Mouse (Mus musculus): Measurements from ENCODE around the gene Por.

The Por gene

DNA sequence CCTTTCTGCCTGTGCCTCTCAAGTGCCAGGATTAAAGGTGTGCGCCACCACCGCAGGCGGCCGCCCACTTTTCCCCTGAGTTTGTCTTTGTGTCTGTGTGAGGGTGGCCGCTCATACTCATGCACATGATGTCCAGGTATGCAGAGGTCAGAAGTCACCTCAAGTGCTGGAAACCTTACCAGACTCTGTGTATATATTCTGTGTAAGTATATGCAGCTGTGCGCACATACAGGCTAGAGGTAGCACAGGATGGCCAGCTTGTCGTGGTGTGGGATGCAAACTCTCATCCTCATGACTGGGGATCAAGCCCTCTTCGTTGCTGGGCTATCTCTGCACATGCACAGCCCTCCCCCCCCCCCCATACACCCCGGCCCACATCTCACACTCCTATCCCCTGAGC, 58.0 kb downstream of the Por start:
- DNase-seq (ENCODE audit: low spot score): no peak

DNA sequence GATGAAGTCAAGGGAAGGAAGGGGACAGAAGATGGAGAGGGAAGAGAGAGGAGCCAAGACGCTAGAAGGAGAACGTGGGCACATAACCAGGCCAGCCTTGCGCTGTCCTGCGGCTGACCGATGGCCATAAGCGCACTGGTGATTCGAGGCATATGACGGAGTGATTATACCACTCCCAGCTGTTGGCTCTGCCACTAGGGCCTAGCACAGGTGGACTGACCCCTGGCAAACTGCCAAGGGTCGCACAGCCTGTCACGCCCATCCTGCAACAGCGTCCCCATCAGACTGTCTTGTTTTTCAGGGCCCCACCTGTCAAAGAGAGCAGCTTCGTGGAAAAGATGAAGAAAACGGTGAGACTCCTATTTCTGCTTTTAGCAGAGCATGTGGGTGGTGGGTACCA, 58.5 kb downstream of the Por start:
- no peak for DNase-seq (ENCODE audit: low spot score)

DNA sequence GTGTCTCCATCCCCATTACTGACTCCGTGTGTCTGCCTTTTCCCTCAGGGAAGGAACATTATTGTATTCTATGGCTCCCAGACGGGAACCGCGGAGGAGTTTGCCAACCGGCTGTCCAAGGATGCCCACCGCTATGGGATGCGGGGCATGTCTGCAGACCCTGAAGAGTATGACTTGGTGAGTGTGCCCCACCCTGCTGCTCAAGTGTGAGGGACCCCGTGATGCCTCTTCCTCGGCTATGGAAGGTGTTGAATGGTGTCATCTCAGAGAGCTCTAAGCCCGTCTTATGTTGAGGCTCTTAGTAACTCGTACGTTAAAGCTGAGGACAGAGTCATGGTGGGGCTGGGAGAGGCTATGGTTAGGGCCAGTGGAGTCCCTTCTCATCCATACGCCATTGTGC, 59.5 kb downstream of the Por start:
- DNase-seq (ENCODE audit: low spot score): no peak

DNA sequence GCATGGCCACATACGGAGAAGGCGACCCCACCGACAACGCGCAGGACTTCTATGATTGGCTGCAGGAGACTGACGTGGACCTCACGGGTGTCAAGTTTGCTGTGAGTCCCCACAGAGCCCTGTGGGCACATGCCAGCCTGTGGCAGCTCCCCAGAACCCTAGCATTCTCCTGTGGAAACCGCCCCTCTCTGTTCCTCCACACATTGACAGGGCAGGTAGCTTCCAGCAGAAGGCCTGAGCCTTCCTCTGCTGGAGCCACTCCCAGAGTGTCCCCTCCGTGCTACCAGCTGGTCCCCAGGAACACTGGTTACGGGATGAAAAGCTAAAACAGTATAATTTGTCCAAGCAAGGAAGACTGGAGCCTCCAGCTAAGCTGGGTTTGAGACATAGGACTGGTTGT, 60.4 kb downstream of the Por start:
- no peak for DNase-seq (ENCODE audit: low spot score)

DNA sequence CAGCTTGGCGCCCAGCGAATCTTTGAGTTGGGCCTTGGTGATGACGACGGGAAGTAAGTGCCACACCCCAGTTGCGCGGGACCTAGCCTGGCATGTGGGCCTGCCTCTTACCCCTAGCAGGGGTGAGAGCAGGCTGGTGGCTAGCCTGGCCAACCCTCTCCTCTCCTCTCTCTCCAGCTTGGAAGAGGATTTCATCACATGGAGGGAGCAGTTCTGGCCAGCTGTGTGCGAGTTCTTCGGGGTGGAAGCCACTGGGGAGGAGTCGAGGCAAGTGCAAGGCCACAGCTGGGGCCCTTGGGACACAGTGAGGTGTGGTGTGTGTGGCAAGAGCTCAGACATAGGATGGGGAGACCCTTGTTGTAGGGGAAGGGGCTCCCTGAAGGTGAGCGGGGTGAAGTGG, 61.1 kb downstream of the Por start:
- no peak for DNase-seq (ENCODE audit: low spot score)

DNA sequence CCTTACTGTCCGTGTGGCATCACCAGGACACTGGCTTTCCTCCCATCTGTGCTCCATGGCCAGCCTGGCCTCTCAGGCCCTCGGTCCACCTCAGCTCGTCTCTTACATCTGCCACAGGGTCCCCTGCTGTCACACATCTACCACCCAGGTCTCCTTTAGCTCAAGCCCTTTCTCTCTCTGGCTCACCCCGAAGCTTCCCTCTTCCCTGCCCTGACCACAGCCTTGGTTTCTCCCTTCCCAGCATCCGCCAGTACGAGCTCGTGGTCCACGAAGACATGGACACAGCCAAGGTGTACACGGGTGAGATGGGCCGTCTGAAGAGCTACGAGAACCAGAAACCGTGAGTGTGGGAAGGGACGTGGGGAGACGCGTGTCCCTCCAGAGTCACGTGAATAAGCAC, 61.5 kb downstream of the Por start:
- no peak for DNase-seq (ENCODE audit: low spot score)

DNA sequence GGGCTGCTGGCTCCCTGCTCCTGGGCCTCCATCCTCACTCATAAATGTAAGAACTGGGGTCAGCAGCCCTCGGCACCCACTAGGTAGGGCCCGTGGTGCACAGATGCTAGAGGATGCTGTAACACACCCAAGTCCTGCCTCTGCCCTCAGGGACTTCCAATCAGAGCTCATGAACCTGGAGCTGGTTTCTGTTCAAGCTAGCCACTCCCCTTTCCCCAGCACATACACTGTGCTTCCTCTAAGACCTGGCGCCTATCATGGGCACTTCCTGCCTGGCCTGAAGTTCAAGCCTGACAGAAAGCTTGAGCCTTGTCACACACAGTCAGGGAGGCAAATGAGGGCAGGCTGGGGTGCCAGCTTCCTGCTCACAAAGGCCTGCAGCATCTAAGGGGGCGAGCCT, 63.2 kb downstream of the Por start:
- DNase-seq (ENCODE audit: low spot score): no peak

DNA sequence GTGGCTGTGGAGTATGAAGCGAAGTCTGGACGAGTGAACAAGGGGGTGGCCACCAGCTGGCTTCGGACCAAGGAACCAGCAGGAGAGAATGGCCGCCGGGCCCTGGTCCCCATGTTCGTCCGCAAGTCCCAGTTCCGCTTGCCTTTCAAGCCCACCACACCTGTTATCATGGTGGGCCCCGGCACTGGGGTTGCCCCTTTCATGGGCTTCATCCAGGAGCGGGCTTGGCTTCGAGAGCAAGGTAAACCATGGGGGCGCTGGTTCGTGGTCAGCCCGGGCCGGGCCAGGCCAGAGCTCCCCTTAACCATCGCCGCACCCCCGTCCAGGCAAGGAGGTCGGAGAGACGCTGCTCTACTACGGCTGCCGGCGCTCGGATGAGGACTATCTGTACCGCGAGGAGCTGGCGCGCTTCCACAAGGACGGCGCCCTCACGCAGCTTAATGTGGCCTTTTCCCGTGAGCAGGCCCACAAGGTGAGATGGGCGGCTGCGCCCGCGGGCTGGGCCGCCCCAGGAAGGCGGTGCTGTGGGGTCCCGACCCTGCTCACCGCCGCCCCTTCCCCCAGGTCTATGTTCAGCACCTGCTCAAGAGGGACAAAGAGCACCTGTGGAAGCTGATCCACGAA, 64.3 kb downstream of the Por start:
- DNase-seq (ENCODE audit: low spot score): no peak

DNA sequence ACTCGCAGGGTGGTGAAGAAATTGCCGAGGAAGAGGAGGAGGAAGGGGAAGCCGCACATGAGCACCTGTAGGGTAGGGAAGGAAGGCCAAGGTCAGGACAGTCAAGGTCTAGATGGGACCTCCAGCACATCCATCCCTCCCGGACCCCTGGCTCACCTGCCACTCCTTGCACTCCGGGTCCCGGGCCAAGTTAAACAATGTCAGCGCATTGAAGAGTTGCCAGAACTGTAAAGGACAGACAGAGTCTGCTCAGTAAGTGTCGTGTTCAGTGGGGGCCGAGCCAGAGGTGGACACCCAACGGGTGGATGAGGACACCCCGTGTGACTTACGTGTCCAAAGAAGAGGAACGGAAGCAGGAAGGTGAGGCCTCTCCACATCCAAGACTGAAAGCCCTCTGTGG, 65.9 kb downstream of the Por start:
- no peak for DNase-seq (ENCODE audit: low spot score)

DNA sequence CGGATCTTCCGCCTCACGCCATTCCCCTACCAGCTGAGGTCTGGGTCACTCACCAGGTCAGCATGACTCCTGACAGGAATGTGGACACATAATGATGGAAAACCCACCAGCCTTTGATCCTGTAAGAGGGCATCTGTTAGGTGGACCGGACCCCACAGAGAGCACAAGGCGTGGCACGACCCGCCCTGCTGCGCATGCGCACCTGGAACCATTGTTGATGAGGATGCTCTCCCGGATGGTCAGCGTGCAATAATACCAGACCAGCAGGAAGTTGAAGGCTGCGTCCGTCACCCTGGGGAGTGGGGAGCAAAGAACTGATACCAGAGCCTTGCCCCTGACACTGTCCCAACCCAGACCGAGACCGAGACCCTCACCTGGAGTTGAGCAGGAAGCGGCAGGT, 66.7 kb downstream of the Por start:
- DNase-seq (ENCODE audit: low spot score): no peak

DNA sequence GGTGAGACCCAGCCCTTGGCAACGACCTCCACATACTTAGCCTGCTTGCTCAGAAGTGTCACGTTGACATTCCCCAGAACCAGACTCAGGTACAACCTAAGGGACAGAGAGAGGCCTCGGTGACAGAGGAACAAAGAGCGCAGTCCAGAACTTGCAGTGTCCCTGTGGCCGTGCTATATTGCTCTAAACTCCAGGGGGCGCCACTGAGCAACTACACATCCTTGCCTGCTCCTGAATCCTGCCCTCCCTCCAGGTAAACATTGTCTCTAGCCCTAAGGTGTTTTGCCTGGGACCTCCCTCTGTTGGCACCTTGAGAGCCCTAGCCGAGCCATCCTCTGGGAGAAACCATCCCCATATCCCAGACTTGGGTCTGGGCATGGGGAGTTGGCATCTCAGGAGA, 67.3 kb downstream of the Por start:
- DNase-seq (ENCODE audit: low spot score): no peak

DNA sequence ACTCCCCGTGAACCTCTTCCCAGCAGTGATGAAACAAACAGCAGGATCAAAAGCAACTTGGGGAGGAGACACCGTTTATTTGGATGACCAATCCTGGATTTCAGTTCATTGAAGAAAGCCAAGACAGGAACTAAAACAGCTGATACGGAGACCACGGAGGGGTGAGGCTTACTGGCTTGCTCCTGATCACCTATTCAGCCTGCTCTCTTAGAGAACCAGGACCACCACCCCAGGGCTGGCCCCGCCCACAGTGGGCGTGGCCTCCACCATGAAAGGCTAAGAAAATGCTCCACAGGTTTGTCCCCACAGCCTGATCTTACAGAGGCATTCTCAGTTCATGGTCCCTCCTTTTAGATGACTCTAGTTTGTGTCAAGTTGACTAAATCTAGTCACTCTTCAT, 68.4 kb downstream of the Por start:
- DNase-seq (ENCODE audit: low spot score): no peak

DNA sequence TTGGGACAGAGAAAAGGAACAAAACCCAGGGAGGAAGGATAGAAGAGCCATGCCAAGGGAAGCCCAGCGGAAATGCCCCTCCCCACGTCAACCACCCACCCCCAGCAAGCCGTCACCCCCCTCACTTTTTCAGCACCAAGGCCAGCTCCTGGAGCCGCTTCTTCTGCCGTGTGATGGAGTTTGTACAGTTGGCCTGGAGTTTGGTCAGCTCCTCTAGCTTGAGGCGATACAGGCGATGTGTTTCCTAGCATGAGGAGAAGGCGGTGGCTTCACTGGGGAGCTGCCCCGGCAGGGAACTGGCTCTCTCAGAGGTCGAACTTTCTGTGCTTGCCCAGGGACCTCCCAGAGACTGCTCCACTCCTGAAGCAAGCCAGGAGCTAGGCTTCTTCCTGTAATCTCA, 72.3 kb downstream of the Por start:
- DNase-seq (ENCODE audit: low spot score): no peak

DNA sequence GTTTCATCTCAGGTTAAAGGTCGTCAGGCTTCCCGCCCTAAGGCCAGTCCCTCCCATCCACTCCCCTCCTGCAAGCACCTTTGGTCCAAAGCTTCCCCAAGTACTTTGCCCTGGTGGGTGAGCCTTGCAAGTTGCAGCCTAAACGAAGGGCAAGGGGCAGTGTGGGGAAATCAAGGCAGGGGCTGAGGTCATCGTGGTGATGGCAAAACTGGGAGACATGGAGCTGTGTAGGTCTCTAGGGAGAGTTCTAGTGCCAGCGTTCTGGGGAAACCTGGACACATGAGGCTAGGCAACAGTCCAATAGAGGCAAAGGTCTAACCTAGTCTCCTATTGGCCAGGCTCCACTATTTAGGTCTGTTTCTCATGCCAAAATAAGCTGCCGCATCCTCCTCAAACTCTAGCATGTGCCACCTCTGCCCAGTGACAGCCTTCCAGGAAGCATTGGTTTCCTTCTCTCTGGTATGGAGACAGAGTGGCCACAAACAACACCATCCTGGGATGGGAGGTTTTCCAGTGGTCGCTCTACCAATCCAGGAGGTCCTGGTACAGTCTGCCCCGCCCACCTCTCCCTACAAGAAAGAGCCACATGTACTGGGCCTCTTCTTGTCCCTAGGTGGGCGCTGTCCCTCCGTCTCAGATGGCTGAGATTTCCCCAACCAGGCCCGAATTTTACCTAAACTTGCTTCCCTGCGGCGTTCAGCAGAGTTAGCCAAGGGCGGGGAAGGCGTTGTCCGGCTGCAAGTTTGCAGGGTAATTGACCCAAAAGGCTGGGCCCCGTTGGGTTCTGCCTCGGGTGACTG, 73.3 kb downstream of the Por start:
- no peak for DNase-seq (ENCODE audit: low spot score)

DNA sequence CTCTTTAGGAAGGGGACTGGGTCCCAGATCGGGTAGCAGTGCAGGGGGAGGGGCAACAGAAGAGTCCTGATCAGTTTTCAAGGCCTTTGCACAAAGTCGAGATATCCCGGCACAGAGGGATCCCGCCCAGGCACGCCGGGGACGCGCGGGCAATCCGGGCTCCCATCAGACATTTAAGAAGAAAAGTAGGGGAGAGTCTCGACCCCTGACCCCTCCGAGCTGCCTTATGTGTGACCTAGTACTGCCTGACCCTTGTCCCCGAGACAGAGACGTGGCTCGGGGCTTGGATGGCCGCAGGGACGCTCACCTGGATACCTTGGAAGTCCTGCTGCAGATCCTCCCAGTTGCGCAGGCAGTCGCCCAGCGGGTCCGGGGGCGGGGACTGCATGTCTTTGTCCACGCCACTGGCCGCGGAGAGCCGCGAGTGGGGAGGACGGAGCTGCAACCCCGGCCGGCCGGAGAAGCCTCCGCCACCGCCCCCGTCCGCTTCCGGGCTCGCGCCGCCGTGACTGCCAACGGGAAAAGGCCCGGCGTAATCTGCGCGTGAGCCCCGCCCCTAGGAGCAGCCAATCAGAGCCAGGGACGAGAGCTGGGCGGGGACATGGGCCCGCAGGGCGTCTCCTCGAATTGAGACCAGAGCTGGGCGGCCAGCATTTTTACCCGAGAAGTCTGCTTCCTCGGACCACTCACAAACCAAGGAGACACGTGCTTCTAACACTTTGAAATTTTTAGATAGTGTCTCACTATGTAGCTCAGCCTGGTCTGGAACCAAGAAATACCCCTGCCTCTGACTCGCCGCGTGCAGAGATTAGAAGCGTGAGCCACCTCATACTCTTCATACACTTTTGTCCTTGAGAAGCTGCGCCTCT, 74.1 kb downstream of the Por start, which contains the start of gene Tmem120a:
Gene Tmem120a (minus strand): TSS at position 708 of the 869 bp plus-strand sequence.
- DNase-seq (ENCODE audit: low spot score): peak; percentile 90

DNA sequence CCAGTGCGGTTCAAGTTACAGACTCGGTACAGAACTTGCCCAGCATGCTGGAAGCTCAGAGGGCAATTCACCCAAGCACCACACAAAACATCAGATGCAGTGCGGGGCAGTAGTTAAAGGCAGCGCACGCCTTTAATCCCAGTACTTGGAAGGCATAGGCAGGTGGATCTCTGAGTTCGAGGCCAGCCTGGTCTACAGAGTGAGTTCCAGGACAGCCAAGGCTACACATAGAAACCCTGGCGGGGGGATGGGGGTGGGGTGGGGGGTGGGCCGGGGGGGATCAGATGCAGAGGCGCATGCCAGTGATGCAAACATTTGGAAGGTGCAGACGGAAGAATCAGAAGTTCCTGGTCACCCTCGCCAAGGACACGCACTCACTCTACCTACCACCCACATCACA, 74.9 kb downstream of the Por start:
- DNase-seq (ENCODE audit: low spot score): no peak

DNA sequence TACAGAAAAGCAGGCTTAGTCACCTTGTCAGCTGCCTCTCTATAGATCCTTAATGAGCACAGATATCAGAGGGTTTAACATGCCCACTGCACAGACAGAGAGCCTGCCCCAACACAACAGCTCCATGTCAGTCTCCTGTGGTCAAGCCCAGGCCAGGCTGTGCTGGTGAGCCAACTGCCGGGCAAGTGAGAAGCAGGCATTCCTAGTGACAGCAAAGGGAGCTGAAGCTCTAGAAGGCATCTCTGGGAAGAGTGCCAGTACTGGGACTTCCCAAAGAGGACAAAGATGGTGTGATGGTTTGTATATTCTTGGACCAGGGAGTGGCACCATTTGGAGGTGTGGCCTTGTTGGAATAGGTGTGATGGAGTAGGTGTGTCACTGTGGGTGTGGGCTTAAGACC, 81.2 kb downstream of the Por start:
- DNase-seq (ENCODE audit: low spot score): no peak

DNA sequence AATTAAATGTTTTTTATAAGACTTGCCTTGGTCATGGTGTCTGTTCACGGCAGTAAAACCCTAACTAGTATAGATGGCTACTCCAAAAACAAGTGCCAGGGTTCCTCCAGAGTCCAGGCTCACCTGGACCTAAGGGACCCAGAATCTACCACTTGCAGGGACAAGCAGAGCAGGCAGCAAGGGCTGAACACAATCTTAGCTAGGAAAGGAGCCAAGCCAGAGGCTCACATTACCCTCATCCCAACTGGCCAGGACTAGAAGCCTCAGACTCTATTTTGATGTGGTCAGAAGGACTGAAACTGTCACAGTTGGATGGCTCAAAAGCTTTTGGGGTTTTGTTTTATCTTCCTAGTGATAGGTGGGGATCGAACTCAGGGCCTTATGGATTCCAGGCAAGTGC, 81.8 kb downstream of the Por start:
- DNase-seq (ENCODE audit: low spot score): no peak

DNA sequence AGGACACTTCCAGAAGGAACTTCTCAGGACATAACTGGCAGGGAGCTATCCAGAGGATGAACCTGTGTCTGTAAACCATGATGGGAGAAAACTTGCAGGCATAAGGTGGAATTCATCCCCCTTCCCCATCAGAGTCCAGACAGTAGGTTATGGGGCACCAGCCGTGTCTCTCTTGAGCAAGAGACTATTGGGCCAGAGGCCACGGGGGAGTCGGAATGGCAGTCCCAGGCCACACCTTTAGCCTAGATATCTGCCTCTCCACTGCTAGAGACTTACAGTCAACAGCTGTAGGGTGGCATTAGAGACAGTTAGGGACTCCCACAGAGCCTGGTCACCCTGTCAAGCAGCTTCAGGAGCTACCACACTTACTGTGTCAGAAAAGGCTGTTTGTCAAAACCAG, 92.0 kb downstream of the Por start:
- no peak for DNase-seq (ENCODE audit: low spot score)

DNA sequence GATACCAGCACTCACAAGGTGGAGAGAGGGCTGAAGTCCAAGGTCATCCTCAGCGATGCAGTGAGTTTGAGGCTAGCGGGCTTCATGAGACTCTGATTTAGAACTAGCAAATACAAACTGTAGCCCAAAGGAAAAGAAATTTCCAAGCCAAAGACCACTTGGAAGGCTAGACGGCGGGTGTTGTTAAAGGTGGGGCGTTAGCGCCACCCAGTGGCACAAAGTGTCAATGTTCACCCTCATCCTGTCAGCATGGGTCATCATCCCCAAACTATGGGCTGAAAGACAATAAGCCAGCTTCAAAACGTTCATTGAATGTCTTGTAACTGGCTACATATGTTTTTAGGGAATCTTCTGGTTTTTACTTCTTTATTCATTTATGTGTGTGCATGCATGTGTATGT, 93.7 kb downstream of the Por start:
- DNase-seq (ENCODE audit: low spot score): peak; percentile 70

DNA sequence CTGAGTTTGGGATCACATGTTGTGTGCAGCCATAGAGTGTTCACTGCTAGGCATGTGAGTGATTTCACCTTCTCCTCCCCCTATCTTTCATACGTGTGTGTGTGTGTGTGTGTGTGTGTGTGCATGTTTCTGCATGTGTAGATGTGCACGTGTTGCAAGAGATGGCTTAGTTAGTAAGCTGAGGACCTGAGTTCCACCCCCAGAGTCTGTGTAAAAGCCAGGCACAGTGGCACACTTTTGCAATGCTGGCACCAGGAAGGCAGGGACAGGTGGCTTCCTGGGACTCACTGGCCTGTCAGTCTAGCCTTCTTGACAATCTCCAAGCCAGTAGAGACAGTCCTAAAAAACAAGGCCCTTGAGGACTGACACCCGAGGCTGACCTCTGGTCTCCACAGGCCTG, 95.1 kb downstream of the Por start:
- DNase-seq (ENCODE audit: low spot score): no peak

DNA sequence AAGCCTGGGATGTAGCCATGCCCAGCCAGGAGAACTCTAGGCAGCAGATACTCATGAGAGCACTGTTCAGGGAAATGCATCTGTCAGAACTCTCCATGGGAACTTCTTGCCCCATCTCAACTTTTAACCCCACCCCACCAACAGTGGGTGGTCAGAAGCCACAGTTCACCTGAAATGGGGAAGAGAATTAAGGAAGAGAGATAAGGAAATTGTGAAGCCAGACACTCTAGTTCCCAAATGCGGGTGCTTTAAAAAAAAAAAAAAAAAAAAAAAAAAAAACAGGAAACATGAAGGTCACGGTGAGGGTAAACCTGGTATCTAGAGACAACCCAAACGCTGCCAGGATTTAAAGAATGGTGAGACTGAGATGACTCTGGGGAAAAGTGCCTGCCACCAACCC, 102.7 kb downstream of the Por start:
- no peak for DNase-seq (ENCODE audit: low spot score)

DNA sequence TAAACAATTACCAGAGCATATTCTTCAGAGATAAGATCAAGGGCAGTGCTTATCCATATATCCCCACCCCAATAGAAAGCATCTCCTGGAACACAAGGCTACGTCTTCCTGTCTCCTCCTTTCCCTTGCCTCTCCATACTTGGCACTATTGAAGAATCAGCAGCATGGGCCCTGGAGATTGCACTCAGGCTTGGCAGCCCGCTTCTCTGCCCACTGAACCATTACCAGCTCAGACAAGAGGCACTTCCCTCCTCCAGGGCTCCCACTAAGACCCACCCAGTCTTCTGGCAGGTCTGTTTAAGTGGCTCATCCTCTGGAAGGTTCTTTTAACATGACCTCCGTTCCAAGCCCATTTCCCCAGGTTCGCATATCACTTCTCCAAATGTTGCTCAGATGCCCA, 106.7 kb downstream of the Por start:
- DNase-seq (ENCODE audit: low spot score): no peak

All from ovary, postnatal 14 days (tissue).